Mouse (Mus musculus) small intestine, adult 2 months (tissue): ENCODE data around the gene Il10ra.

Source experiments
- CTCF ChIP-seq: fragments of 200-500 bp; IDR thresholded peaks from 2 replicates; pipeline ENCODE4 v1.5.1; 2012; ENCODE audit warnings: low read depth, mild to moderate bottlenecking, control low read depth, inconsistent platforms, low read length, moderate library complexity, mixed read lengths; ENCODE audit not compliant: insufficient replicate concordance, insufficient read length; ENCODE audit errors: extremely low read depth
- POLR2A ChIP-seq: fragments of 200-500 bp; IDR thresholded peaks from 2 replicates; pipeline ENCODE4 v1.6.1; 2012; ENCODE audit warnings: low read depth, mild to moderate bottlenecking, control low read depth, inconsistent platforms, low read length, moderate library complexity

- TF ChIP-seq CTCF, result no peak
- no peak for TF ChIP-seq POLR2A
Measured at GRCm38 (mm10) chr9:45212001-45212400, 56.9 kb downstream of the Il10ra start.
